Mouse (Mus musculus): ENCODE results near the gene Parvg.

DNA sequence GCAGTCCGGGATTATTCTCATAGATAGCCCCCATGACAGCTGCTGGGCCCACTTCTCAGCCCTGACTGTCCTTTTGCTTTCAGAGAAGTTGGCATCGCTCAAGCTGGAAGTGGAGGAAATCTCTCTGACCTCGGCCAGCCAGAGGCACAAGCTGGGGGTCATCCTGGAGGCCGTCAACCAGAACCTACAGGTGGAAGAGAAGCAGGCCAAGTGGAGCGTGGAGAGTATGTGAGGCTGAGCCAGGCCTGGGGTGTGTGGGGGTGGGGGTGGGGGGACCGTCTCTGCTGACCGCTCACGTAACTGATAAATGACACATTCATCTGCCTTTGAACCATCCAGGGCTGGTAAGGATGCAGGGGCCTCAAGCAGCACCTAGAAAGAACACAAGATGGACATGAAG lies 6.1 kb downstream of the Parvg start:
- TF ChIP-seq CTCF (IDR thresholded peaks at IDR 0.05; ENCODE audit: low read depth) (no peak), EP300 (IDR thresholded peaks at IDR 0.05; ENCODE audit: low read depth) (no peak)
